Mouse (Mus musculus) lung, embryonic 16.5 days (tissue): ENCODE data around the gene Gpr19. TPM values are rescaled to one million over a fixed set of nuclear protein-coding genes. Genes with fewer than 3 reads are reported as not detected.

Experiments
- ATAC-seq: fragments of 200-750 bp; cut with Nextera tagmentation; 2 replicates; pipeline ENCODE4 v1.8.0; 2017; ENCODE audit warnings: low read depth, mild to moderate bottlenecking, moderate library complexity
- H3K27ac ChIP-seq: fragments of 300-500 bp; sonication (generic); 2 replicates; pipeline ENCODE4 v1.5.1; 2014; ENCODE audit warnings: mild to moderate bottlenecking, control low read depth, low read length
- H3K27me3 ChIP-seq: fragments of 300-500 bp; sonication (generic); 2 replicates; pipeline ENCODE4 v1.6.1; 2014; ENCODE audit warnings: low read depth, low read length, mixed read lengths; ENCODE audit not compliant: control insufficient read depth, insufficient read depth
- H3K36me3 ChIP-seq: fragments of 300-500 bp; sonication (generic); 2 replicates; pipeline ENCODE4 v1.6.1; 2014; ENCODE audit warnings: low read length; ENCODE audit not compliant: control insufficient read depth, insufficient read depth
- H3K4me1 ChIP-seq: fragments of 300-500 bp; sonication (generic); replicated peaks from 2 replicates; pipeline ENCODE4 v1.6.1; 2014; ENCODE audit warnings: low read length, mixed read lengths; ENCODE audit not compliant: control insufficient read depth, insufficient read depth
- H3K4me2 ChIP-seq: fragments of 300-500 bp; sonication (generic); 2 replicates; pipeline ENCODE4 v1.6.1; 2014; ENCODE audit warnings: low read depth, low read length, control low read depth
- H3K4me3 ChIP-seq: fragments of 300-500 bp; sonication (generic); 2 replicates; pipeline ENCODE4 v1.5.1; 2014; ENCODE audit warnings: mild to moderate bottlenecking, low read length, control low read depth
- H3K9ac ChIP-seq: fragments of 300-500 bp; sonication (generic); 2 replicates; pipeline ENCODE4 v1.6.1; 2014; ENCODE audit warnings: low read length, control low read depth
- H3K9me3 ChIP-seq: fragments of 300-500 bp; sonication (generic); 2 replicates; pipeline ENCODE4 v1.6.1; 2016; ENCODE audit warnings: low read length; ENCODE audit not compliant: control insufficient read depth
- WGBS: fragments of 180-500 bp; shearing (Covaris S2); extraction: QIAGEN DNeasy Blood & Tissue Kit; methylation state at CpG from one replicate; pipeline ENCODE4 v1.1.7; 2014; 5-methylcytosine and 5-hydroxymethylcytosine counted together
- polyA plus RNA-seq: library from polyadenylated mRNA; unstranded; fragments of >200 nt; fragmentation: Nextera tagmentation; extraction: Ambion mirVana; gene quantifications from 2 replicates; pipeline ENCODE4 v1.2.1, GENCODE M21; 2015

Gene Gpr19
- polyA plus RNA-seq, 1 experiment from 2014 or later = 11.7 TPM

DNA sequence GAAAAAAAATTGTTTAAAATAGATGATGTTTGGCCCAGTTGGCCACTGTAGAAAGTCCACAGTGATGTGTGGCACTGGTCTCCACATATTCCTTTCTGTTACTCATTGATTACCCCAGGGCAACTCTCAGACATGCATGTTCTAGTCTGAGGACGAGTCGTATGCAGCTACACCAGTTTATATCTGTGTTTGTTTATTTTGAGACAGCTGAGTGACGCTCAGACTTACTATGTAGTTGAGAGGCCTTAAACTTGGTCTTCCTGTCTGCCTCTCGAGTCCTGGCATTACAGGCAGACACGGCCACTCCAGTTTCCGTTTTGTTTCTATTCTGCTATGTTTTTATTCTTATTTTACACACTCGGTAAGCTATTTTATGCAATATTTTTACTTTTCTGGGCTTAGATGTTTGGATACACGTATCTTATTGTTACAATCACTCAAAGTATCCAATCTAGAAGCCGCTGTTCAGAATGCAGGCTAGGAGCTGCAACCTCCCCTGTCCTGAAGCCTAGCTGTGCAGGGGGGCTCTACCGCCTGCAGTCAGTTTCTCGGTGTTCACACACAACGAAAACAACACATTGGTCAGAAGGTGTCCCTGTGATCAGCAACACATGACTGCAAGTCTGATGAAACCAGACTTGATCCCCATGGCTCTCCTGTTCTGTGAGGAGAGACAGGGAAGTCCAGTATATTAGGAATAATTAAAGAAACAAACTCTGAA, 34.3 kb upstream of the Gpr19 start:
- H3K9me3 ChIP-seq = no peaks in the 10 kb centered on the region
- no peak for ATAC-seq
- no peaks in the 10 kb centered on the region for H3K27me3 ChIP-seq
- H3K27ac ChIP-seq = no peak overlapping the region
- 44% methylated on average over 12 of the region's 12 CpGs for WGBS
- H3K36me3 ChIP-seq = no peaks in the 10 kb centered on the region
- H3K9ac ChIP-seq = peak overlapping the region; percentile 7; the same call in 1 of the 2 replicates
- H3K4me3 ChIP-seq = peak overlapping the region; percentile 6; the same call in 1 of the 2 replicates
- peaks cover 18% of the 10 kb centered on the region for H3K4me1 ChIP-seq
- H3K4me2 ChIP-seq = peak overlapping the region; percentile 38

DNA sequence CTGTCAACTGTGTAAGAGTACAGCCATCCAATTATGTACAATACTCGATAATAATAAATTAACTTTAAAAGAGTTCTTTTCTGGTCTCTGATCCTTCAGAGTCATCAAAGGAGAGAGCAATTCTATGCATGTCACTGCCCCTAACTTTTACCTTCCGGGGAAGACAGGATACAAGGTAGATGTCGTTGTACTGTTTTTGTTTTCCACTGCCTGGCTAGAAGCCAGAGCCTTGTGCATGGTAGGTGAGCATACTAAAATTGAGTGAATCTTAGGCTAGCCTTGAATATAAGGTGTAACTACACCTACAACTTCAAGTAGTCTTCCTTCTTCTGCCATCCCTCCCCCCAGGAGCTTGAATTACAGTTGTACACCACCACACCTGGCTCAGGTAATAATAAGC, 32.8 kb upstream of the Gpr19 start:
- H3K27me3 ChIP-seq = no peaks in the 10 kb centered on the region
- WGBS = 75% methylated on average over 3 of the region's 3 CpGs
- H3K9ac ChIP-seq = no peak overlapping the region
- ATAC-seq = no peak
- peak overlapping the region; percentile 87; the same call in 1 of the 2 replicates for H3K4me2 ChIP-seq
- peaks cover 18% of the 10 kb centered on the region for H3K4me1 ChIP-seq
- no peaks in the 10 kb centered on the region for H3K9me3 ChIP-seq
- H3K27ac ChIP-seq = no peak overlapping the region
- no peaks in the 10 kb centered on the region for H3K36me3 ChIP-seq
- no peak overlapping the region for H3K4me3 ChIP-seq

DNA sequence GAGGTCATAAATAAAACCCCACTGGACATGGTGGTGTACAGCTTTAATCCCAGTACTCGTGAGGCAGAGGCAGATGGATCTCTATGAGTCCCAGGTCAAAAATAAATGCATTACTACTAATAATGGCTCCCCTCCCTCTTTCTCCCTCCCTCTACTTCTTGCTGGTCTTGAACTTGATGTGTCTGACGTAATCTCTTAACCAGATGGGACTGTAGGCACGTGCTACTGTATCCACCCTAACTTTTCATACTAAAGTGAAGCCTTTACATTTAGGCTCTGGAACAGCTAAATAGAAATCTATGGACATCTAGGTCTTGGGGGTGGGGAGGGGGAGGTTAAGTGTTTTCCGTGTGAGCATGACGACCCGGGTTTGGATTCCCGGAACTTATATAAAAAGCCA, 32.0 kb upstream of the Gpr19 start:
- WGBS = 66% methylated on average over 7 of the region's 7 CpGs
- H3K27me3 ChIP-seq = no peaks in the 10 kb centered on the region
- peak overlapping the region; percentile 87 for H3K4me2 ChIP-seq
- no peaks in the 10 kb centered on the region for H3K9me3 ChIP-seq
- no peak for ATAC-seq
- H3K4me1 ChIP-seq = peaks cover 22% of the 10 kb centered on the region
- no peak overlapping the region for H3K27ac ChIP-seq
- H3K9ac ChIP-seq = peak overlapping the region; percentile 58
- H3K36me3 ChIP-seq = no peaks in the 10 kb centered on the region
- peak overlapping the region; percentile 37 for H3K4me3 ChIP-seq

DNA sequence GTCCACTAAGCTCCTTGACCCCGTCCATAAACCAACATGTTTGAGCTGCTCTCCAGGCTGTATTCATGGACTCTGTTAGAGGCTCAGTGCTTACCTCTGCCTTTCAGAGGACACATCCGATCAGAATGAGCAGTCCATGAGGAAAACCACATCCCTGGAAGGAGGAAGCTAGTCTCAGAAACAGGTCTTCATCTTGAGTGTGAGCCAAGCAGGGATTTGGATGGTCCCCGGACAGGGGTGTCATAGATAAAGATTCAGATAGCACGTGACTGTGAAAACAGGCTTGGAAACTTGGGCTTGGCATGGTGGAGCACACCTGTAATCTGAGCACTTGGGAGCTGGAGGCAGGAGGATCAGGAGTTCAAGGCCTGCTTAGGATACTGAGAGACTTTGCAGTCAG, 31.5 kb upstream of the Gpr19 start:
- Histone ChIP-seq H3K4me3 (peak overlapping the region; percentile 37), H3K27me3 (no peaks in the 10 kb centered on the region), H3K36me3 (no peaks in the 10 kb centered on the region), H3K4me2 (peak overlapping the region; percentile 87), H3K9me3 (no peaks in the 10 kb centered on the region), H3K9ac (peak overlapping the region; percentile 58), H3K27ac (0 out of 2 replicates have a peak overlapping the region, but pooled peaks have one; percentile 7), H3K4me1 (peaks cover 24% of the 10 kb centered on the region)
- WGBS = 24% methylated on average over 4 of the region's 4 CpGs
- no peak for ATAC-seq

DNA sequence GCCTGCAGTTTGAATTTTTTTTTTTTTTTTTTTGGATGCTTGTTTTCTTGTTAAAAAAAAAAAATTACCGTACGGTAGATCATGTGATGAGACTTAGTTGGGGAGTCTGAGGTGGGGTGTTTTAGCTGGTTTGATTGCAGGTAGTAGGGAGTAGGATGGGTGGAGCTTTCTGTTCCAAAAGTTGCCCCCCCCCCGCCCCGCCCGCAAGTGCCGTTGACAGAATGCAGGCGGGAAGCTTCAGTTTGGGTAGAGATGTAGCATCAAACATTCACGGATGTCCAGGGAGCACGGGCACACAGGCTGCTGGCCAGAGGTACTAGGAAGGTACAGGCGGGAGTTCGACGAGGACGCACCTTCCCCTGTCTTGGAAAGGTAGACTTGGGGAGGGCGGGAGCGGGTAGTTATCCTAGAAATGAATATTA, 30.5 kb upstream of the Gpr19 start:
- Histone ChIP-seq H3K36me3 (no peaks in the 10 kb centered on the region), H3K4me1 (peaks cover 24% of the 10 kb centered on the region), H3K9ac (peak overlapping the region; percentile 76), H3K4me2 (peak overlapping the region; percentile 87), H3K27me3 (no peaks in the 10 kb centered on the region), H3K9me3 (no peaks in the 10 kb centered on the region), H3K4me3 (peak overlapping the region; percentile 59), H3K27ac (peak overlapping the region; percentile 99)
- ATAC-seq = peak; percentile 35
- WGBS = 0% methylated on average over 15 of the region's 15 CpGs

DNA sequence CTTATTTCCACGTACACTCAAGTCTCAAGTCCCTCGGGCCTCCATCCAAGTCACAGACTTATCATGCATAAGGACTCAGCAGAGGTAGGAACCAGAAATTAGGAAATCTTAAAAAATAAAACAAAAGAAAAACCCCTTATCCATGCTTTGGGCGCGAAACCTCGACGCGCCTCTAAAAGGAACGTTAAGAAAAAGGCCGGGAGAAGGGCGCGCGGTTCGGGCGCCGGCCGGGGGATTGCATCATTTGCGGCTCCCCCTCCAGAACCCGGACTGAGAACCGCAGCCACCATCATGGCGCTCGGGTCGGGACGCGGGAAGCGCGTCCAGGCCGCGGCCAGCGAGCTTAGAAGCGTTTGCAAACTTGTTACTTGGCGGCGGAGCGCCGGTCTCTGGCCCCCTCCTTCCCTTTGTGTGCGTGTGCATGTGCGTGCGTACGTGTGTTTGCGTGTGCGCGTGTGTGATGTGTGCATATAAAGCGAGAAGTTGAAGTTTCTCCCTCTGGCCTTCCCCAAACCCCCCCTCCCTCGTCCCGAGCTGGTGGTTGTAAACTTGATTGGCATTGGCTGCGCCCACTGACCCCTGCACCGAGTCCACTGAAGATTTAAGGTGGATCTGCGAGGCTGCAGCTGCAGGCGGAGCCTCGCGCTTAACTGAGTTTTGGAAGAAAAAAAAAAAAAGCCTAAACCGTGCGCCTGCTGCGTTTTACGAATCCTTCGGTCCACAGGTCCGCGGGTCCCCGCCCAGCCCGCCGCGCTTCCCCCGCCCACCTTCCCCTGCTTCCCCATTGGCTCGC, 29.9 kb upstream of the Gpr19 start:
- H3K27ac ChIP-seq = peak overlapping the region; percentile 99
- no peaks in the 10 kb centered on the region for H3K9me3 ChIP-seq
- peaks cover 29% of the 10 kb centered on the region for H3K4me1 ChIP-seq
- WGBS = under 1% methylated on average over 63 of the region's 63 CpGs
- no peaks in the 10 kb centered on the region for H3K27me3 ChIP-seq
- 0 out of 2 replicates have a peak, but pooled peaks cover 4% of the 10 kb centered on the region for H3K36me3 ChIP-seq
- H3K9ac ChIP-seq = peak overlapping the region; percentile 92
- H3K4me2 ChIP-seq = peak overlapping the region; percentile 87
- H3K4me3 ChIP-seq = peak overlapping the region; percentile 59
- peak; percentile 94 for ATAC-seq

DNA sequence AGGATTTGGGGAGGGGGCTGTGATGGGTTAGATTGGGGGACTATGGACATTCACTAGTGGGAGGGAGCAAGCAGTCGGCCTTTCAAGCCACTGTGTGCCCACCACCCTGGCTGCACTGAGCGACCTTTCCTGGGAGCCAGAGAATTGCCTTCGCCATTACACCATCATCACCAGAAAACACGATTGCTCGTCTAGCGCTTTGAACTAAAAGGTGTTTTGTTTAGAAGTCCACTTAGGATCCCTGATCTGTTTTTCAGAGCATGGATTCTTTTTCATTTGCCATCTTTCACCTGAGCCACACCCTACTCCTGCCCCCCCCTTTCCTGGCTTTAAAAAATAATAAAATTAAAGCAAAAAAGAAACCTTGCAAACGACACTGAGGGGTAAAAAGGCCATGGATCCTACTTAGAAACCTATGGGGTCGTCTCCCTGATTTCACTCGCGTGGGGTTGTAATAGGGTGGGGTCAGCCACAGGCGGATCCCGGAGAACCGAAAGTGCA, 29.3 kb upstream of the Gpr19 start:
- H3K4me2 ChIP-seq = peak overlapping the region; percentile 87
- H3K27ac ChIP-seq = peak overlapping the region; percentile 99
- peak overlapping the region; percentile 92 for H3K9ac ChIP-seq
- H3K36me3 ChIP-seq = 0 out of 2 replicates have a peak, but pooled peaks cover 6% of the 10 kb centered on the region
- peak overlapping the region; percentile 59 for H3K4me3 ChIP-seq
- no peaks in the 10 kb centered on the region for H3K9me3 ChIP-seq
- no peaks in the 10 kb centered on the region for H3K27me3 ChIP-seq
- peaks cover 33% of the 10 kb centered on the region for H3K4me1 ChIP-seq
- ATAC-seq = peak; percentile 4
- 2% methylated on average over 13 of the region's 13 CpGs for WGBS

DNA sequence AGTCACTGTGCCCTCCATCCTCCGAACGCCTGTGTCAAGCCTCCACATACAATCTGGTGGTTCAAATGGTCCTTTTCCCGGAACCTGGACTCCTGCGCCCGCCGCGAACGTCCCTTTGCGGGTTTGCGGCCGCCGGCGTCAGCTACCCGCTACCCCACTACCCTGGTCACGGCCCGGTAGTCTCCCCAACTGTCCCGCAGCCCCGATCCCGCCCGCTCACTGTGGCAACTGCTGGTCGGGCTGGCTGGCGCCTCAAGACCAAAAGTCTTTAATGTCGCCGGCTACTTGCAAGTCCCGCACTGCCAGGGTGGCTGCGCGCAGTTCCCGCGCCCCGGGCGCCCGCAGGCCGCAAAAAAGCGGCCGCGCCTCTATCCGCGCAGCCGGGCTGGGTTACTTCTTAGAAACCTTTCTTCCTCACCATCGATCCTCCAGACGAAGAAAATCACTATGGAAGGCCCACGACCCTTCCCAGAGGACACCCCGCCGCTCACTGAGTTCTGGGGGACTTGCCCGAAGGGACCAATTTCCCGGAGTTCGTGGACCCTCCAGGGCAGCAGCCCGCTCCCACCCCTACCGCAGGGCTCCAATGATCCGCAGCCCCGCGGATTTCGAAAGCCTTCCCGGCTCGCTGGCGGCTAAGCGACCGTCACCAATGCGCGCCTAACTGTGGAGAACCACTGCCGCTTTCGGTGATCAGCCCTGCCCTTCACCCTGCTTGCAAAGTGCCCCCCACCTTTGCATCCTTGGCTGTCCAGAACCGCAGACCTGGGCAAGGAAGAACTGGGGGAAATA, 28.6 kb upstream of the Gpr19 start:
- Histone ChIP-seq H3K4me1 (peaks cover 36% of the 10 kb centered on the region), H3K9me3 (no peaks in the 10 kb centered on the region), H3K4me3 (peak overlapping the region; percentile 59), H3K4me2 (peak overlapping the region; percentile 87), H3K36me3 (0 out of 2 replicates have a peak, but pooled peaks cover 6% of the 10 kb centered on the region), H3K27ac (peak overlapping the region; percentile 99), H3K9ac (peak overlapping the region; percentile 92), H3K27me3 (no peaks in the 10 kb centered on the region)
- ATAC-seq = peak; percentile 16
- WGBS = under 1% methylated on average over 63 of the region's 63 CpGs
